Mouse (Mus musculus) CH12.LX (cell line): ENCODE data around the gene Chrdl2.

Source experiments
- CTCF ChIP-seq, 2 experiments: IDR thresholded peaks in 1 of 2; conservative IDR thresholded peaks in 1 of 2; 2 replicates each; pipeline ENCODE4 v1.5.1; 2011 to 2012; ENCODE audit warnings: low read depth in 2 of 2, low read length in 2 of 2, improper control_type of control experiment in 1 of 2, inconsistent platforms in 1 of 2, mild to moderate bottlenecking in 1 of 2, moderate library complexity in 1 of 2
- IRF4 ChIP-seq: IDR thresholded peaks from 2 replicates; pipeline ENCODE4 v1.6.1; 2014; ENCODE audit warnings: low read depth, mild to moderate bottlenecking, inconsistent platforms, low read length, improper control_type of control experiment
- MAZ ChIP-seq: IDR thresholded peaks from 2 replicates; pipeline ENCODE4 v1.6.1; 2012; ENCODE audit warnings: low read depth, mild to moderate bottlenecking, inconsistent platforms, low read length, improper control_type of control experiment, moderate library complexity
- NELFE ChIP-seq: IDR thresholded peaks from 2 replicates; pipeline ENCODE4 v1.6.1; 2011; ENCODE audit warnings: low read depth, low read length, improper control_type of control experiment
- POLR2A ChIP-seq: IDR thresholded peaks from 2 replicates; pipeline ENCODE4 v1.6.1; 2011; ENCODE audit warnings: low read depth, mild to moderate bottlenecking, improper control_type of control experiment, low read length
- POLR2AphosphoS2 ChIP-seq: IDR thresholded peaks from 2 replicates; pipeline ENCODE4 v1.6.1; 2011; ENCODE audit warnings: low read depth, low read length, improper control_type of control experiment
- UBTF ChIP-seq: IDR thresholded peaks from 2 replicates; pipeline ENCODE4 v1.6.1; 2012; ENCODE audit warnings: low read depth, mild to moderate bottlenecking, inconsistent platforms, low read length, improper control_type of control experiment, moderate library complexity
- ZKSCAN1 ChIP-seq: IDR thresholded peaks from 2 replicates; pipeline ENCODE4 v1.6.1; 2012; ENCODE audit warnings: low read depth, inconsistent platforms, low read length, improper control_type of control experiment, borderline replicate concordance
- ZNF384 ChIP-seq: IDR thresholded peaks from 2 replicates; pipeline ENCODE4 v1.6.1; 2012; ENCODE audit warnings: low read depth, low read length, improper control_type of control experiment, inconsistent platforms

DNA sequence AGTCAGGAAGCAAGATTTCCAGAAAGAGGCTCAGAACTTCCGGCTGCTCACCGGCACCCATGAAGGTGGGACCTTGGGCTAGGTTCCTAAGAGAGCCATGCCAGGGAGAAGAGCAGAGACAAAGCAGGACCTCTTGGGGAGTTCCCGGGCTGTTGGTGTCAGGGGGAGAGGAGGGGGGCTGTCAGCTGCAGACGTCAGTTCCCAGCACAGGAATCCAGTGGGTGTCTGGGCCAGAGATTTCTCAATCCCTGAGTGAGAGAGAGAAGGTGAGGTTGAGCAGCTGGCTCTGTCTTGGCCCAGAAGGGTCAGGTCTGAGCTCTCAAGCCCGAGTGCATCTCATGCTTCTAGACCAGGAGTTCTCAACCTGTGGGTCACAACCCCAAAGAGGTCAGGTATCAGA lies 27.7 kb downstream of the Chrdl2 start:
- TF ChIP-seq CTCF (conservative IDR thresholded peaks at IDR 0.05 in 1 of 2, IDR thresholded peaks at IDR 0.05 in 1 of 2; ENCODE audit: low read depth in 2 of 2, low read length in 2 of 2) (no peak), UBTF (no peak), NELFE (no peak), IRF4 (no peak), ZKSCAN1 (no peak), POLR2AphosphoS2 (no peak), ZNF384 (no peak), POLR2A (no peak), MAZ (no peak)
